Mouse (Mus musculus) lung, embryonic 14.5 days (tissue): ENCODE data around the gene Nlrp9b. TPM values are rescaled to one million over a fixed set of nuclear protein-coding genes. Genes with fewer than 3 reads are reported as not detected.
"Not testable (repeated sequence)": the region's sequence is repeated elsewhere in the genome, so short reads cannot be mapped to it uniquely, and the experiment has no call there.

Experiments
- ATAC-seq: fragments of 200-750 bp; cut with Nextera tagmentation; 2 replicates; pipeline ENCODE4 v1.8.0; 2017; ENCODE audit warnings: mild to moderate bottlenecking, moderate TSS enrichment, moderate library complexity; ENCODE audit not compliant: insufficient read depth
- DNase-seq: peaks from one replicate; pipeline ENCODE4 v3.0.0-alpha.2; 2015
- H3K27ac ChIP-seq: fragments of 300-500 bp; sonication (generic); 2 replicates; pipeline ENCODE4 v1.5.1; 2014; ENCODE audit warnings: low read depth, mild to moderate bottlenecking, moderate library complexity
- H3K27me3 ChIP-seq: fragments of 300-500 bp; sonication (generic); 2 replicates; pipeline ENCODE4 v1.6.1; 2014; ENCODE audit warnings: low read length, control low read depth; ENCODE audit not compliant: insufficient read depth
- H3K36me3 ChIP-seq: fragments of 300-500 bp; sonication (generic); 2 replicates; pipeline ENCODE4 v1.6.1; 2014; ENCODE audit warnings: control low read depth; ENCODE audit not compliant: insufficient read depth
- H3K4me1 ChIP-seq: fragments of 300-500 bp; sonication (generic); 2 replicates; pipeline ENCODE4 v1.6.1; 2014; ENCODE audit warnings: antibody characterized with exemption, control low read depth; ENCODE audit not compliant: insufficient read depth
- H3K4me2 ChIP-seq: fragments of 300-500 bp; sonication (generic); 2 replicates; pipeline ENCODE4 v1.6.1; 2014; ENCODE audit warnings: mild to moderate bottlenecking
- H3K4me3 ChIP-seq: fragments of 300-500 bp; sonication (generic); 2 replicates; pipeline ENCODE4 v1.5.1; 2014; ENCODE audit warnings: low read depth, low read length
- H3K9ac ChIP-seq: fragments of 300-500 bp; sonication (generic); 2 replicates; pipeline ENCODE4 v1.6.1; 2014
- H3K9me3 ChIP-seq: fragments of 300-500 bp; sonication (generic); 2 replicates; pipeline ENCODE4 v1.6.1; 2016; ENCODE audit warnings: low read depth, low read length, control low read depth
- CTCF ChIP-seq: IDR thresholded peaks from 2 replicates; pipeline ENCODE4 v1.5.1; 2016; ENCODE audit warnings: antibody characterized with exemption, low read depth
- WGBS: fragments of 180-500 bp; shearing (Covaris S2); extraction: QIAGEN DNeasy Blood & Tissue Kit; methylation state at CpG from one replicate; pipeline ENCODE4 v1.1.7; 2014; 5-methylcytosine and 5-hydroxymethylcytosine counted together
- polyA plus RNA-seq: library from polyadenylated mRNA; unstranded; fragments of >200 nt; fragmentation: Nextera tagmentation; extraction: Ambion mirVana; gene quantifications from 2 replicates; pipeline ENCODE4 v1.2.1, GENCODE M21; 2014

Gene Nlrp9b
- polyA plus RNA-seq = not detected in 2 replicates

GRCm38 (mm10) chr7:19991165-19991564 is at the start of gene Nlrp9b:
Gene Nlrp9b (plus strand): TSS chr7:19991465.
- H3K9ac ChIP-seq, DNase-seq, H3K27me3 ChIP-seq, H3K4me3 ChIP-seq, H3K36me3 ChIP-seq, H3K4me1 ChIP-seq, ATAC-seq, H3K4me2 ChIP-seq, H3K9me3 ChIP-seq, H3K27ac ChIP-seq: not testable (repeated sequence)
- WGBS = 64% methylated on average over 8 of the region's 8 CpGs

- no peak for TF ChIP-seq CTCF
- Histone ChIP-seq H3K27me3 (no peaks in the 10 kb centered on the region), H3K4me2 (no peak overlapping the region), H3K9me3 (no peaks in the 10 kb centered on the region), H3K36me3 (no peaks in the 10 kb centered on the region), H3K9ac (no peak overlapping the region), H3K27ac (no peak overlapping the region), H3K4me1 (0 out of 2 replicates have a peak, but pooled peaks cover 2% of the 10 kb centered on the region), H3K4me3 (no peak overlapping the region)
- ATAC-seq (no peak), DNase-seq (no peak)
- 85% methylated on average over 8 of the region's 8 CpGs for WGBS
Measured at GRCm38 (mm10) chr7:19944709-19945108, 46.6 kb upstream of the Nlrp9b start.

GRCm38 (mm10) chr7:19945201-19945600 is 46.1 kb upstream of the Nlrp9b start:
- DNase-seq (no peak), ATAC-seq (no peak)
- no peaks in the 10 kb centered on the region for H3K9me3 ChIP-seq
- H3K27ac ChIP-seq = no peak overlapping the region
- H3K27me3 ChIP-seq = no peaks in the 10 kb centered on the region
- no peaks in the 10 kb centered on the region for H3K4me1 ChIP-seq
- 86% methylated on average over 5 of the region's 5 CpGs for WGBS
- no peaks in the 10 kb centered on the region for H3K36me3 ChIP-seq
- H3K4me2 ChIP-seq = no peak overlapping the region
- TF ChIP-seq CTCF = no peak
- no peak overlapping the region for H3K9ac ChIP-seq
- no peak overlapping the region for H3K4me3 ChIP-seq

- DNase-seq = no peak
- Histone ChIP-seq H3K27ac (no peak overlapping the region), H3K4me1 (no peaks in the 10 kb centered on the region), H3K4me2 (no peak overlapping the region), H3K9me3 (no peaks in the 10 kb centered on the region), H3K9ac (no peak overlapping the region), H3K4me3 (no peak overlapping the region), H3K36me3 (no peaks in the 10 kb centered on the region), H3K27me3 (no peaks in the 10 kb centered on the region)
- ATAC-seq = no peak
- TF ChIP-seq CTCF = no peak
- 73% methylated on average over 13 of the region's 13 CpGs for WGBS
Measured at GRCm38 (mm10) chr7:19945821-19946515, 45.3 kb upstream of the Nlrp9b start.

- H3K9ac ChIP-seq = no peak overlapping the region
- no peak overlapping the region for H3K4me2 ChIP-seq
- H3K27ac ChIP-seq = no peak overlapping the region
- WGBS = 67% methylated on average over 12 of the region's 12 CpGs
- no peak overlapping the region for H3K4me3 ChIP-seq
- no peak for TF ChIP-seq CTCF
- no peak for ATAC-seq
- H3K36me3 ChIP-seq = no peaks in the 10 kb centered on the region
- no peaks in the 10 kb centered on the region for H3K4me1 ChIP-seq
- H3K9me3 ChIP-seq = no peaks in the 10 kb centered on the region
- no peak for DNase-seq
- H3K27me3 ChIP-seq = no peaks in the 10 kb centered on the region
Measured at GRCm38 (mm10) chr7:19948956-19949355, 42.3 kb upstream of the Nlrp9b start.

GRCm38 (mm10) chr7:19949996-19950395 is 41.3 kb upstream of the Nlrp9b start:
- TF ChIP-seq CTCF = no peak
- DNase-seq = no peak
- WGBS = 45% methylated on average over 10 of the region's 10 CpGs
- Histone ChIP-seq H3K27ac (no peak overlapping the region), H3K4me2 (no peak overlapping the region), H3K9me3 (no peaks in the 10 kb centered on the region), H3K27me3 (no peaks in the 10 kb centered on the region), H3K36me3 (no peaks in the 10 kb centered on the region), H3K4me3 (no peak overlapping the region), H3K4me1 (no peaks in the 10 kb centered on the region), H3K9ac (no peak overlapping the region)
- no peak for ATAC-seq

GRCm38 (mm10) chr7:19950589-19950988 is 40.7 kb upstream of the Nlrp9b start, which contains the start of gene Igsf23:
Gene Igsf23 (minus strand): TSS chr7:19950756.
- TF ChIP-seq CTCF = no peak
- Histone ChIP-seq H3K4me1 (no peaks in the 10 kb centered on the region), H3K4me2 (no peak within 1 kb of the TSS), H3K9me3 (no peaks in the 10 kb centered on the region), H3K27me3 (no peaks in the 10 kb centered on the region), H3K9ac (no peak within 1 kb of the TSS), H3K4me3 (no peak within 1 kb of the TSS), H3K36me3 (no peaks in the 10 kb centered on the region), H3K27ac (no peak within 1 kb of the TSS)
- no peak for ATAC-seq
- DNase-seq = no peak
- WGBS = 33% methylated on average over 9 of the region's 9 CpGs
